9 mouse cellular contexts compared by ENCODE assay signal in genomic region chrX:159321342-159321741, GRCm38 (mm10). TPM values are rescaled to one million over a fixed set of nuclear protein-coding genes. Genes with fewer than 3 reads are reported as not detected.
DNase-seq lines count a peak whose midpoint lies in the region; ATAC-seq lines count a peak whose summit lies in the region.
"Had no signal": no experiment of that assay in that cellular context is flagged by ENCODE, and none has a peak within 500 bp of the region (broad histone marks: within the 10 kb centered on the region; RNA-seq: fewer than 3 reads in every experiment).

No protein-coding gene starts in this region.

- H3K36me3 ChIP-seq in liver, embryonic 13.5 days = no peaks in the 10 kb centered on the region
- H3K36me3 ChIP-seq: hindbrain, embryonic 15.5 days had no signal

- no peaks in the 10 kb centered on the region for H3K4me1 ChIP-seq in liver, embryonic 13.5 days (replicated peaks)
- H3K4me1 ChIP-seq: hindbrain, embryonic 15.5 days had no signal

- no peak for ATAC-seq in liver, embryonic 13.5 days (ENCODE audit: low read depth)

- 25% methylated on average over 8 of the region's 8 CpGs for WGBS in liver, embryonic 13.5 days (ENCODE audit: insufficient replicate concordance)

- peak; percentile 41 for DNase-seq in A20 (ENCODE audit: low read depth, low spot score)
- DNase-seq in Muller cell, postnatal 12 days (ENCODE audit: inconsistent ontology term) = peak; percentile 7
- peak; percentile 71 for DNase-seq in cerebellum, adult 9-10 months
- peak; percentile 8 to 63 for DNase-seq in frontal cortex, postnatal 10 days (ENCODE audit: low spot score in 2 of 2)
- peak; percentile 62 for DNase-seq in kidney, adult 9 months
- peak; percentile 20 for DNase-seq in liver, embryonic 13.5 days
- DNase-seq in right cerebral cortex, postnatal 10 days (ENCODE audit: low spot score in 2 of 2) = peak; percentile 72 to 82
- DNase-seq in urinary bladder, postnatal 36 days (ENCODE audit: low spot score in 2 of 2) = peak; percentile 28 to 62

- no peak overlapping the region for H3K9ac ChIP-seq in liver, embryonic 13.5 days
- H3K9ac ChIP-seq: hindbrain, embryonic 15.5 days had no signal

- H3K9me3 ChIP-seq in liver, embryonic 13.5 days (replicated peaks) = no peaks in the 10 kb centered on the region
- H3K9me3 ChIP-seq: hindbrain, embryonic 15.5 days had no signal

- H3K27ac ChIP-seq in liver, embryonic 13.5 days = no peak overlapping the region
- H3K27ac ChIP-seq: hindbrain, embryonic 15.5 days had no signal

- H3K4me3 ChIP-seq in liver, embryonic 13.5 days (replicated peaks) = no peak overlapping the region
- H3K4me3 ChIP-seq: hindbrain, embryonic 15.5 days had no signal

- no peak overlapping the region for H3K4me2 ChIP-seq in liver, embryonic 13.5 days
- H3K4me2 ChIP-seq: hindbrain, embryonic 15.5 days had no signal

- no peaks in the 10 kb centered on the region for H3K27me3 ChIP-seq in liver, embryonic 13.5 days
- H3K27me3 ChIP-seq: hindbrain, embryonic 15.5 days had no signal

RNA-seq across cellular contexts. Expression of gene Eif1ax, which starts 50.6 kb away (rescaled TPM):
- 104 and 119 TPM in 2 replicates for polyA plus RNA-seq in liver, embryonic 13.5 days (2015; fragmentation: Nextera tagmentation; extraction: Ambion mirVana)

Comparison
In these comparisons a context has a peak if more than half of its experiments do, and no peak if none do; other contexts are left out.
1. DNase-seq: peak in every context shown above with its lines; median percentile 77 in right cerebral cortex, postnatal 10 days; 71 in cerebellum, adult 9-10 months; 62 in kidney, adult 9 months; 45 in urinary bladder, postnatal 36 days; 41 in A20; 36 in frontal cortex, postnatal 10 days; 20 in liver, embryonic 13.5 days; 7 in Muller cell, postnatal 12 days.